Mouse (Mus musculus) kidney, adult 2 months (tissue): Measurements from ENCODE around the gene Bbip1.

ENCODE experiments used
- CTCF ChIP-seq: fragments of 200-500 bp; conservative IDR thresholded peaks from 2 replicates; pipeline ENCODE4 v1.5.1; 2011; ENCODE audit warnings: low read depth, mild to moderate bottlenecking, control low read depth, low read length, moderate library complexity, mixed read lengths; ENCODE audit not compliant: insufficient read depth, insufficient read length
- POLR2A ChIP-seq: fragments of 200-500 bp; IDR thresholded peaks from one replicate; pipeline ENCODE4 v1.6.1; 2011; ENCODE audit warnings: low read depth, low read length, control low read depth

DNA sequence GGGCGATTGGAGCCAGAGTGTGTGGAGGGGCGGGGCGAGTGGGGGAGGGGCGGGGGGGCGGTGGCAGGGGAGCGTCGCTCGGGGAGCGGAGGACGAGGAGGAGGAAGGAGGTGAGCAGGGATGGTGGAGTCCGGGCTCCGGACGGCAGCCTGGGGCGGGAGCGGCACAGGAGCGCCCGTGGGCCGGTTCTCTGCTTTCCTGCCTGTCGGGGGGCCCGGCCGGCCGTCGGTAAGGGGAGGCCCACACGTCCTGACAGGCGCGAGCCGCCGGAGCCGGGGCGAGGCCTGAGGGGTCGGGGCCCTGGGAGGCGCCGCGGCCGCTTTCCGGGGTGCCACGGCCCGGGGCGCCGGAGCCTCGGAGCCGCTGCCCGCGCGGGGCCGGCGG is 351 bp upstream of the Bbip1 start:
- TF ChIP-seq POLR2A (no peak), CTCF (no peak)
